Mouse (Mus musculus): ENCODE data around the gene Galk1.

GRCm38 (mm10) chr11:116001725-116002124 is 10.8 kb downstream of the Galk1 start:
- TF ChIP-seq POLR2A (IDR thresholded peaks at IDR 0.05; ENCODE audit: borderline replicate concordance, control insufficient read depth, low read depth, low read length) (no peak), CTCF (IDR thresholded peaks at IDR 0.05; ENCODE audit: control insufficient read depth, insufficient read depth, low read length) (no peak)

Data from bone marrow, adult 2 months (tissue).